Mouse (Mus musculus) midbrain, embryonic 13.5 days (tissue): ENCODE measurements around the gene Tsen54. TPM values are rescaled to one million over a fixed set of nuclear protein-coding genes. Genes with fewer than 3 reads are reported as not detected.

Experiments
- ATAC-seq: fragments of 200-750 bp; cut with Nextera tagmentation; 2 replicates; pipeline ENCODE4 v1.8.0; 2017; ENCODE audit warnings: mild to moderate bottlenecking, moderate TSS enrichment, moderate library complexity
- H3K27ac ChIP-seq: fragments of 300-500 bp; sonication (generic); 2 replicates; pipeline ENCODE4 v1.5.1; 2015; ENCODE audit warnings: inconsistent platforms, mild to moderate bottlenecking, moderate library complexity
- H3K27me3 ChIP-seq: fragments of 300-500 bp; sonication (generic); 2 replicates; pipeline ENCODE4 v1.6.1; 2015; ENCODE audit warnings: mild to moderate bottlenecking, inconsistent platforms
- H3K36me3 ChIP-seq: fragments of 300-500 bp; sonication (generic); 2 replicates; pipeline ENCODE4 v1.6.1; 2015; ENCODE audit warnings: mild to moderate bottlenecking, inconsistent platforms
- H3K4me1 ChIP-seq: fragments of 300-500 bp; sonication (generic); replicated peaks from 2 replicates; pipeline ENCODE4 v1.6.1; 2015; ENCODE audit warnings: inconsistent platforms
- H3K4me2 ChIP-seq: fragments of 300-500 bp; sonication (generic); replicated peaks from 2 replicates; pipeline ENCODE4 v1.6.1; 2015; ENCODE audit warnings: moderate library complexity, mild to moderate bottlenecking, inconsistent platforms
- H3K4me3 ChIP-seq: fragments of 300-500 bp; sonication (generic); replicated peaks from 2 replicates; pipeline ENCODE4 v1.5.1; 2015; ENCODE audit warnings: mild to moderate bottlenecking, inconsistent platforms
- H3K9ac ChIP-seq: fragments of 300-500 bp; sonication (generic); replicated peaks from 2 replicates; pipeline ENCODE4 v1.6.1; 2015; ENCODE audit warnings: mild to moderate bottlenecking, inconsistent platforms
- H3K9me3 ChIP-seq: fragments of 300-500 bp; sonication (generic); 2 replicates; pipeline ENCODE4 v1.6.1; 2016; ENCODE audit warnings: mild to moderate bottlenecking, inconsistent platforms
- WGBS: fragments of 180-500 bp; shearing (Covaris S2); methylation state at CpG from one replicate; pipeline ENCODE4 v1.1.7; 2015; 5-methylcytosine and 5-hydroxymethylcytosine counted together
- polyA plus RNA-seq: library from polyadenylated mRNA; unstranded; fragments of >200 nt; fragmentation: Nextera tagmentation; extraction: Ambion mirVana; gene quantifications from 2 replicates; pipeline ENCODE4 v1.2.1, GENCODE M21; 2015

The Tsen54 gene
- polyA plus RNA-seq, 1 experiment from 2014 or later = 24.8 TPM

- Histone ChIP-seq H3K9me3 (no peaks in the 10 kb centered on the region), H3K4me3 (no peak overlapping the region), H3K27me3 (peaks cover 33% of the 10 kb centered on the region), H3K36me3 (peaks cover 57% of the 10 kb centered on the region), H3K4me2 (no peak overlapping the region), H3K4me1 (peaks cover 27% of the 10 kb centered on the region), H3K27ac (no peak overlapping the region), H3K9ac (no peak overlapping the region)
- 91% methylated on average over 16 of the region's 16 CpGs for WGBS
- no peak for ATAC-seq
Observed at GRCm38 (mm10) chr11:115819915-115820623, 5.5 kb downstream of the Tsen54 start.

- H3K9ac ChIP-seq = no peak overlapping the region
- peaks cover 42% of the 10 kb centered on the region for H3K27me3 ChIP-seq
- H3K36me3 ChIP-seq = peaks cover 57% of the 10 kb centered on the region
- no peak overlapping the region for H3K27ac ChIP-seq
- H3K9me3 ChIP-seq = no peaks in the 10 kb centered on the region
- peaks cover 18% of the 10 kb centered on the region for H3K4me1 ChIP-seq
- H3K4me2 ChIP-seq = no peak overlapping the region
- ATAC-seq = no peak
- 85% methylated on average over 4 of the region's 4 CpGs for WGBS
- no peak overlapping the region for H3K4me3 ChIP-seq
Observed at GRCm38 (mm10) chr11:115821001-115821400, 6.5 kb downstream of the Tsen54 start.

- Histone ChIP-seq H3K27ac (no peak within 1 kb of the TSS), H3K4me1 (peaks cover 13% of the 10 kb centered on the region), H3K27me3 (peaks cover 67% of the 10 kb centered on the region), H3K9me3 (no peaks in the 10 kb centered on the region), H3K4me2 (peak within 1 kb of the TSS; percentile 93), H3K4me3 (peak within 1 kb of the TSS; percentile 59), H3K36me3 (peaks cover 33% of the 10 kb centered on the region), H3K9ac (peak within 1 kb of the TSS; percentile 69)
- ATAC-seq = peak; percentile 91
- under 1% methylated on average over 87 of the region's 87 CpGs for WGBS
Observed at GRCm38 (mm10) chr11:115823774-115824740, 9.5 kb downstream of the Tsen54 start, which contains the start of gene Llgl2. TSS of gene Llgl2 (plus strand) at chr11:115824049.

- Histone ChIP-seq H3K27me3 (peaks cover 75% of the 10 kb centered on the region), H3K4me3 (peak overlapping the region; percentile 59), H3K4me1 (peaks cover 13% of the 10 kb centered on the region), H3K27ac (no peak overlapping the region), H3K36me3 (peaks cover 29% of the 10 kb centered on the region), H3K4me2 (peak overlapping the region; percentile 93), H3K9ac (no peak overlapping the region), H3K9me3 (no peaks in the 10 kb centered on the region)
- 17% methylated on average over 11 of the region's 11 CpGs for WGBS
- ATAC-seq = no peak
Observed at GRCm38 (mm10) chr11:115824813-115825212, 10.3 kb downstream of the Tsen54 start.

- no peaks in the 10 kb centered on the region for H3K9me3 ChIP-seq
- 51% methylated on average over 5 of the region's 5 CpGs for WGBS
- no peak overlapping the region for H3K4me2 ChIP-seq
- H3K9ac ChIP-seq = no peak overlapping the region
- H3K27ac ChIP-seq = no peak overlapping the region
- no peak overlapping the region for H3K4me3 ChIP-seq
- peaks cover 13% of the 10 kb centered on the region for H3K4me1 ChIP-seq
- H3K27me3 ChIP-seq = peaks cover 91% of the 10 kb centered on the region
- no peak for ATAC-seq
- peaks cover 12% of the 10 kb centered on the region for H3K36me3 ChIP-seq
Observed at GRCm38 (mm10) chr11:115826487-115826886, 12.0 kb downstream of the Tsen54 start.

- WGBS = 80% methylated on average over 6 of the region's 6 CpGs
- H3K27me3 ChIP-seq = peaks cover 91% of the 10 kb centered on the region
- no peak overlapping the region for H3K27ac ChIP-seq
- H3K9me3 ChIP-seq = no peaks in the 10 kb centered on the region
- peaks cover 13% of the 10 kb centered on the region for H3K4me1 ChIP-seq
- no peak overlapping the region for H3K4me3 ChIP-seq
- H3K9ac ChIP-seq = no peak overlapping the region
- ATAC-seq = no peak
- H3K4me2 ChIP-seq = no peak overlapping the region
- peaks cover 2% of the 10 kb centered on the region for H3K36me3 ChIP-seq
Observed at GRCm38 (mm10) chr11:115827624-115828023, 13.1 kb downstream of the Tsen54 start.

GRCm38 (mm10) chr11:115829036-115829435 is 14.5 kb downstream of the Tsen54 start:
- ATAC-seq = no peak
- Histone ChIP-seq H3K27ac (no peak overlapping the region), H3K4me2 (no peak overlapping the region), H3K4me3 (no peak overlapping the region), H3K4me1 (peaks cover 10% of the 10 kb centered on the region), H3K27me3 (peaks cover 89% of the 10 kb centered on the region), H3K9ac (no peak overlapping the region), H3K9me3 (no peaks in the 10 kb centered on the region), H3K36me3 (no peaks in the 10 kb centered on the region)
- WGBS = 74% methylated on average over 4 of the region's 4 CpGs

- H3K36me3 ChIP-seq = no peaks in the 10 kb centered on the region
- peaks cover 9% of the 10 kb centered on the region for H3K4me1 ChIP-seq
- no peaks in the 10 kb centered on the region for H3K9me3 ChIP-seq
- H3K4me2 ChIP-seq = no peak overlapping the region
- H3K4me3 ChIP-seq = no peak overlapping the region
- no peak overlapping the region for H3K9ac ChIP-seq
- 21% methylated on average over 25 of the region's 25 CpGs for WGBS
- H3K27ac ChIP-seq = no peak overlapping the region
- H3K27me3 ChIP-seq = peaks cover 72% of the 10 kb centered on the region
- no peak for ATAC-seq
Observed at GRCm38 (mm10) chr11:115830550-115831325, 16.2 kb downstream of the Tsen54 start.

GRCm38 (mm10) chr11:115831518-115831917 is 17.0 kb downstream of the Tsen54 start:
- H3K4me2 ChIP-seq = no peak overlapping the region
- no peak overlapping the region for H3K27ac ChIP-seq
- H3K9ac ChIP-seq = no peak overlapping the region
- ATAC-seq = no peak
- no peaks in the 10 kb centered on the region for H3K36me3 ChIP-seq
- peaks cover 69% of the 10 kb centered on the region for H3K27me3 ChIP-seq
- H3K4me1 ChIP-seq = peaks cover 9% of the 10 kb centered on the region
- H3K9me3 ChIP-seq = no peaks in the 10 kb centered on the region
- H3K4me3 ChIP-seq = no peak overlapping the region
- WGBS = 55% methylated on average over 3 of the region's 3 CpGs

- Histone ChIP-seq H3K36me3 (no peaks in the 10 kb centered on the region), H3K9me3 (no peaks in the 10 kb centered on the region), H3K9ac (no peak overlapping the region), H3K4me2 (no peak overlapping the region), H3K4me3 (no peak overlapping the region), H3K27me3 (peaks cover 64% of the 10 kb centered on the region), H3K27ac (no peak overlapping the region), H3K4me1 (peaks cover 9% of the 10 kb centered on the region)
- WGBS = 72% methylated on average over 6 of the region's 6 CpGs
- no peak for ATAC-seq
Observed at GRCm38 (mm10) chr11:115832064-115832463, 17.5 kb downstream of the Tsen54 start.

GRCm38 (mm10) chr11:115832523-115832922 is 18.0 kb downstream of the Tsen54 start:
- 20% methylated on average over 8 of the region's 8 CpGs for WGBS
- no peak overlapping the region for H3K9ac ChIP-seq
- no peak for ATAC-seq
- H3K27ac ChIP-seq = no peak overlapping the region
- H3K4me2 ChIP-seq = no peak overlapping the region
- H3K27me3 ChIP-seq = peaks cover 62% of the 10 kb centered on the region
- no peaks in the 10 kb centered on the region for H3K36me3 ChIP-seq
- H3K4me1 ChIP-seq = peaks cover 9% of the 10 kb centered on the region
- H3K9me3 ChIP-seq = no peaks in the 10 kb centered on the region
- H3K4me3 ChIP-seq = no peak overlapping the region
